9 mouse cellular contexts compared by ENCODE assay signal in the genomic region with DNA sequence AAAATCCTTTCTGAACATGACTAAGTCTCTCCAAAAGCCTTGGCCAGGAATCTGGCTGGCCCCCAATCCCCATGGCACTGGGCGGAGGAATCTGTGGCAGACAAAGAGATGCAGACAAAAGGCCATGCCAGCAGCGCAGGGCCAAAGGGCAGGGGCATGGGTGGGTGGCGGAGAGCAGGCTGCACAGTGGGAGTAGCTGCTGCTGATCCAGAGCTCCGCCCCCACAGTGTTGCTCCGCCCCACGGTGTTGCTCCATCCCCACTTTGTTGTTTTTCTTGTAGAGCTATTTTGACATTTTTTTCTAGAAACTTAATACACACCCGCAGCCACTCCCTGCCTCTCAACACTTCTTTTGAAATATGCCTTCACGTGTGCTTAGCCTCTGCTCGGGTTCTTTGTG. TPM values are rescaled to one million over a fixed set of nuclear protein-coding genes. Genes with fewer than 3 reads are reported as not detected.
DNase-seq lines count a peak whose midpoint lies in the region; ATAC-seq and TF ChIP-seq lines count a peak whose summit lies in the region.
"Had no signal": no experiment of that assay in that cellular context is flagged by ENCODE, and none has a peak within 500 bp of the region (broad histone marks: within the 10 kb centered on the region; RNA-seq: fewer than 3 reads in every experiment).

No protein-coding gene starts in this region.

- 0 out of 2 replicates have a peak overlapping the region, but pooled peaks have one; percentile 2 for H3K4me2 ChIP-seq in intestine, embryonic 14.5 days (ENCODE audit: low read length)
- no peak overlapping the region for H3K4me2 ChIP-seq in intestine, postnatal 0 days (replicated peaks; ENCODE audit: low read depth)
- H3K4me2 ChIP-seq in stomach, postnatal 0 days (replicated peaks; ENCODE audit: low read depth), result no peak overlapping the region

- no peak overlapping the region for H3K27ac ChIP-seq in intestine, embryonic 14.5 days (ENCODE audit: low read depth)
- H3K27ac ChIP-seq in intestine, postnatal 0 days (ENCODE audit: low read depth, low read length), result no peak overlapping the region
- peak overlapping the region; percentile 40; the same call in 1 of the 2 replicates for H3K27ac ChIP-seq in stomach, postnatal 0 days (replicated peaks)

- H3K27me3 ChIP-seq in intestine, embryonic 14.5 days (replicated peaks; ENCODE audit: control insufficient read depth, insufficient read depth, low read length), result no peaks in the 10 kb centered on the region
- no peaks in the 10 kb centered on the region for H3K27me3 ChIP-seq in intestine, postnatal 0 days (replicated peaks; ENCODE audit: control insufficient read depth, insufficient read depth, low read length)
- no peaks in the 10 kb centered on the region for H3K27me3 ChIP-seq in stomach, postnatal 0 days (ENCODE audit: control insufficient read depth, insufficient read depth, low read length)
- H3K27me3 ChIP-seq: CH12.LX had no signal

- WGBS in intestine, embryonic 14.5 days, result 18% methylated on average over 9 of the region's 9 CpGs
- 42% methylated on average over 9 of the region's 9 CpGs for WGBS in intestine, postnatal 0 days
- 24% methylated on average over 9 of the region's 9 CpGs for WGBS in stomach, postnatal 0 days

- no peak for TF ChIP-seq CTCF in intestine, postnatal 0 days (IDR thresholded peaks at IDR 0.05; ENCODE audit: low read depth)
- TF ChIP-seq CTCF in stomach, postnatal 0 days (IDR thresholded peaks at IDR 0.05; ENCODE audit: low read depth), result no peak

- H3K4me3 ChIP-seq in intestine, embryonic 14.5 days (ENCODE audit: low read depth, low read length), result no peak overlapping the region
- H3K4me3 ChIP-seq in intestine, postnatal 0 days (ENCODE audit: low read depth, low read length), result no peak overlapping the region
- H3K4me3 ChIP-seq in stomach, postnatal 0 days (ENCODE audit: low read depth, low read length), result no peak overlapping the region

- no peaks in the 10 kb centered on the region for H3K9me3 ChIP-seq in intestine, embryonic 14.5 days (ENCODE audit: control insufficient read depth, low read length)
- H3K9me3 ChIP-seq in intestine, postnatal 0 days (ENCODE audit: control insufficient read depth), result no peaks in the 10 kb centered on the region
- no peaks in the 10 kb centered on the region for H3K9me3 ChIP-seq in stomach, postnatal 0 days (ENCODE audit: control insufficient read depth, low read length)

- H3K4me1 ChIP-seq in intestine, embryonic 14.5 days (replicated peaks; ENCODE audit: control insufficient read depth, insufficient read depth, low read length), result 0 out of 2 replicates have a peak, but pooled peaks cover 2% of the 10 kb centered on the region
- no peaks in the 10 kb centered on the region for H3K4me1 ChIP-seq in intestine, postnatal 0 days (replicated peaks; ENCODE audit: control insufficient read depth, insufficient read depth, low read length)
- no peaks in the 10 kb centered on the region for H3K4me1 ChIP-seq in stomach, postnatal 0 days (replicated peaks; ENCODE audit: control insufficient read depth, insufficient read depth)

- H3K9ac ChIP-seq in intestine, embryonic 14.5 days (ENCODE audit: low read length), result no peak overlapping the region
- no peak overlapping the region for H3K9ac ChIP-seq in intestine, postnatal 0 days (ENCODE audit: low read depth, low read length)
- no peak overlapping the region for H3K9ac ChIP-seq in stomach, postnatal 0 days (ENCODE audit: low read length)

- TF ChIP-seq EP300 in stomach, postnatal 0 days (optimal IDR thresholded peaks at IDR 0.05), result no peak

- no peak for DNase-seq in intestine, embryonic 14.5 days (ENCODE audit: low spot score)
- peak; percentile 86 for DNase-seq in adrenal gland, postnatal 10 days
- DNase-seq in gastrocnemius, postnatal 10 days, result peak; percentile 76
- DNase-seq in kidney, adult 11 months, result peak; percentile 65
- DNase-seq in lung, postnatal 14 days, result peak; percentile 49
- DNase-seq in stomach, postnatal 0 days (ENCODE audit: low spot score), result peak; percentile 51
- no peak for DNase-seq in thymus, postnatal 10 days (ENCODE audit: low spot score in 2 of 2)

- ATAC-seq in intestine, embryonic 14.5 days (replicated peaks; ENCODE audit: low FRiP score, low TSS enrichment, low read depth), result no peak
- ATAC-seq in intestine, postnatal 0 days, result no peak
- ATAC-seq in stomach, postnatal 0 days (ENCODE audit: low FRiP score, low TSS enrichment), result peak; percentile 41; the same call in 1 of the 2 replicates

- H3K36me3 ChIP-seq in intestine, embryonic 14.5 days (ENCODE audit: control insufficient read depth, insufficient read depth, low read length), result no peaks in the 10 kb centered on the region
- H3K36me3 ChIP-seq in intestine, postnatal 0 days (ENCODE audit: control insufficient read depth, insufficient read depth), result peaks cover 6% of the 10 kb centered on the region; the same call in 1 of the 2 replicates
- no peaks in the 10 kb centered on the region for H3K36me3 ChIP-seq in stomach, postnatal 0 days (ENCODE audit: control insufficient read depth, insufficient read depth, low read length)

RNA-seq across cellular contexts. Expression of a gene that starts 31.2 kb away (rescaled TPM):
- polyA plus RNA-seq in intestine, embryonic 14.5 days (2014; fragmentation: Nextera tagmentation; extraction: Ambion mirVana), result 0.08 and 0.31 TPM in 2 replicates
- polyA plus RNA-seq in intestine, postnatal 0 days (2015; fragmentation: Nextera tagmentation; extraction: Ambion mirVana), result 1.6 and 1.8 TPM in 2 replicates
- 1 to 10 TPM; 9.1 to 9.5 TPM for total RNA-seq in adrenal gland, postnatal 10 days (2021)
- 10 to 100 TPM in 1 of 2 experiments, 1 to 10 TPM in 1; 9.0 to 11.5 TPM for total RNA-seq in gastrocnemius, postnatal 10 days (2021)
- 0.62 and 0.72 TPM in 2 replicates for polyA plus RNA-seq in stomach, postnatal 0 days (2015; fragmentation: Nextera tagmentation; extraction: Ambion mirVana)

RNA-seq across cellular contexts. Expression of a gene that starts 54.1 kb away (rescaled TPM):
- polyA plus RNA-seq in intestine, embryonic 14.5 days (2014; fragmentation: Nextera tagmentation; extraction: Ambion mirVana), result 190 and 193 TPM in 2 replicates
- 209 TPM in 2 replicates for polyA plus RNA-seq in intestine, postnatal 0 days (2015; fragmentation: Nextera tagmentation; extraction: Ambion mirVana)
- total RNA-seq in adrenal gland, postnatal 10 days (2021), result 100 to 1,000 TPM; 158 to 160 TPM
- total RNA-seq in gastrocnemius, postnatal 10 days (2021), result 10 to 100 TPM; 60.5 to 69.7 TPM
- polyA plus RNA-seq in stomach, postnatal 0 days (2015; fragmentation: Nextera tagmentation; extraction: Ambion mirVana), result 125 and 134 TPM in 2 replicates

Comparison
In these comparisons a context has a peak if more than half of its experiments do, and no peak if none do; other contexts are left out.
1. DNase-seq: peak in adrenal gland, postnatal 10 days (single experiment), gastrocnemius, postnatal 10 days (single experiment), kidney, adult 11 months (single experiment), lung, postnatal 14 days (single experiment) and stomach, postnatal 0 days (single experiment); none in intestine, embryonic 14.5 days (single experiment) and thymus, postnatal 10 days (0 of 2).